Mouse (Mus musculus) brain, embryonic 14.5 days (tissue): ENCODE measurements at regions not wholly inside any gene's neighbourhood (a gene's known extent, or its start where the extent isn't known, plus 50 kb on each side); places are given as distances from the start of the nearest gene placed in this dataset.

Experiments used
- CTCF ChIP-seq: fragments of 200-500 bp; IDR thresholded peaks from 2 replicates; pipeline ENCODE4 v1.5.1; 2012; ENCODE audit warnings: inconsistent platforms, mild to moderate bottlenecking, moderate library complexity, borderline replicate concordance; ENCODE audit not compliant: insufficient read depth, insufficient read length; ENCODE audit errors: extremely low read depth
- POLR2A ChIP-seq: fragments of 200-500 bp; IDR thresholded peaks from 2 replicates; pipeline ENCODE4 v1.6.1; 2012; ENCODE audit warnings: mild to moderate bottlenecking, inconsistent platforms, borderline replicate concordance; ENCODE audit not compliant: poor library complexity, insufficient read depth, insufficient read length, severe bottlenecking; ENCODE audit errors: extremely low read depth

GRCm38 (mm10) chr16:57888138-57888537 is 133.6 kb upstream of the Col8a1 start:
- no peak for TF ChIP-seq POLR2A
- TF ChIP-seq CTCF, result no peak
